Mouse (Mus musculus): ENCODE measurements around the gene Fgfr2. TPM values are rescaled to one million over a fixed set of nuclear protein-coding genes. Genes with fewer than 3 reads are reported as not detected.

Fgfr2 gene
- polyA plus RNA-seq, 1 experiment from 2014 or later: 93.4 TPM

- no peaks in the 10 kb centered on the region for H3K9me3 ChIP-seq (replicated peaks; ENCODE audit: control insufficient read depth, low read length)
- H3K4me2 ChIP-seq (ENCODE audit: low read depth, low read length): no peak overlapping the region
- no peaks in the 10 kb centered on the region for H3K27me3 ChIP-seq (ENCODE audit: control insufficient read depth, insufficient read depth, low read length)
- H3K4me3 ChIP-seq (replicated peaks; ENCODE audit: low read length): no peak overlapping the region
- no peak overlapping the region for H3K9ac ChIP-seq (ENCODE audit: low read length)
- no peak overlapping the region for H3K27ac ChIP-seq (ENCODE audit: low read length)
- 85% methylated on average over 3 of the region's 3 CpGs for WGBS
- peaks cover 13% of the 10 kb centered on the region; the same call in 1 of the 2 replicates for H3K4me1 ChIP-seq (ENCODE audit: control insufficient read depth, insufficient read depth, low read length)
- no peak for ATAC-seq (ENCODE audit: insufficient read depth, low FRiP score)
- no peaks in the 10 kb centered on the region for H3K36me3 ChIP-seq (ENCODE audit: control insufficient read depth, insufficient read depth, low read length)
Measured at GRCm38 (mm10) chr7:132686515-132686914, 436.6 kb downstream of the Fgfr2 start.

- WGBS: 93% methylated on average over 4 of the region's 4 CpGs
- ATAC-seq (ENCODE audit: insufficient read depth, low FRiP score): no peak
- H3K9ac ChIP-seq (ENCODE audit: low read length): no peak overlapping the region
- H3K4me2 ChIP-seq (ENCODE audit: low read depth, low read length): no peak overlapping the region
- no peak overlapping the region for H3K27ac ChIP-seq (ENCODE audit: low read length)
- no peaks in the 10 kb centered on the region for H3K36me3 ChIP-seq (ENCODE audit: control insufficient read depth, insufficient read depth, low read length)
- H3K9me3 ChIP-seq (replicated peaks; ENCODE audit: control insufficient read depth, low read length): no peaks in the 10 kb centered on the region
- peaks cover 13% of the 10 kb centered on the region; the same call in 1 of the 2 replicates for H3K4me1 ChIP-seq (ENCODE audit: control insufficient read depth, insufficient read depth, low read length)
- H3K27me3 ChIP-seq (ENCODE audit: control insufficient read depth, insufficient read depth, low read length): no peaks in the 10 kb centered on the region
- H3K4me3 ChIP-seq (replicated peaks; ENCODE audit: low read length): no peak overlapping the region
Measured at GRCm38 (mm10) chr7:132683923-132684322, 439.2 kb downstream of the Fgfr2 start.

- Histone ChIP-seq H3K4me2 (ENCODE audit: low read depth, low read length) (no peak overlapping the region), H3K9me3 (replicated peaks; ENCODE audit: control insufficient read depth, low read length) (no peaks in the 10 kb centered on the region), H3K4me1 (ENCODE audit: control insufficient read depth, insufficient read depth, low read length) (peaks cover 5% of the 10 kb centered on the region; the same call in 1 of the 2 replicates), H3K36me3 (ENCODE audit: control insufficient read depth, insufficient read depth, low read length) (no peaks in the 10 kb centered on the region), H3K9ac (ENCODE audit: low read length) (no peak overlapping the region), H3K4me3 (replicated peaks; ENCODE audit: low read length) (no peak overlapping the region), H3K27ac (ENCODE audit: low read length) (no peak overlapping the region), H3K27me3 (ENCODE audit: control insufficient read depth, insufficient read depth, low read length) (no peaks in the 10 kb centered on the region)
- 78% methylated on average over 3 of the region's 3 CpGs for whole genome bisulfite sequencing
- ATAC-seq (ENCODE audit: insufficient read depth, low FRiP score): no peak
Measured at GRCm38 (mm10) chr7:132682901-132683300, 440.2 kb downstream of the Fgfr2 start.

GRCm38 (mm10) chr7:132682336-132682735, 440.8 kb downstream of the Fgfr2 start:
- 93% methylated on average over 3 of the region's 3 CpGs for WGBS
- Histone ChIP-seq H3K9ac (ENCODE audit: low read length) (no peak overlapping the region), H3K4me2 (ENCODE audit: low read depth, low read length) (no peak overlapping the region), H3K27me3 (ENCODE audit: control insufficient read depth, insufficient read depth, low read length) (no peaks in the 10 kb centered on the region), H3K9me3 (replicated peaks; ENCODE audit: control insufficient read depth, low read length) (no peaks in the 10 kb centered on the region), H3K36me3 (ENCODE audit: control insufficient read depth, insufficient read depth, low read length) (no peaks in the 10 kb centered on the region), H3K27ac (ENCODE audit: low read length) (no peak overlapping the region), H3K4me3 (replicated peaks; ENCODE audit: low read length) (no peak overlapping the region), H3K4me1 (ENCODE audit: control insufficient read depth, insufficient read depth, low read length) (no peaks in the 10 kb centered on the region)
- ATAC-seq (ENCODE audit: insufficient read depth, low FRiP score): no peak

- no peaks in the 10 kb centered on the region for H3K27me3 ChIP-seq (ENCODE audit: control insufficient read depth, insufficient read depth, low read length)
- no peaks in the 10 kb centered on the region for H3K9me3 ChIP-seq (replicated peaks; ENCODE audit: control insufficient read depth, low read length)
- 96% methylated on average over 1 of the region's 1 CpGs for WGBS
- H3K36me3 ChIP-seq (ENCODE audit: control insufficient read depth, insufficient read depth, low read length): no peaks in the 10 kb centered on the region
- no peak overlapping the region for H3K9ac ChIP-seq (ENCODE audit: low read length)
- no peak overlapping the region for H3K4me2 ChIP-seq (ENCODE audit: low read depth, low read length)
- no peak for ATAC-seq (ENCODE audit: insufficient read depth, low FRiP score)
- H3K27ac ChIP-seq (ENCODE audit: low read length): no peak overlapping the region
- H3K4me3 ChIP-seq (replicated peaks; ENCODE audit: low read length): no peak overlapping the region
- no peaks in the 10 kb centered on the region for H3K4me1 ChIP-seq (ENCODE audit: control insufficient read depth, insufficient read depth, low read length)
Measured at GRCm38 (mm10) chr7:132681831-132682230, 441.3 kb downstream of the Fgfr2 start.

- ATAC-seq (ENCODE audit: insufficient read depth, low FRiP score): no peak
- no peaks in the 10 kb centered on the region for H3K27me3 ChIP-seq (ENCODE audit: control insufficient read depth, insufficient read depth, low read length)
- H3K9me3 ChIP-seq (replicated peaks; ENCODE audit: control insufficient read depth, low read length): no peaks in the 10 kb centered on the region
- no peak overlapping the region for H3K4me2 ChIP-seq (ENCODE audit: low read depth, low read length)
- H3K9ac ChIP-seq (ENCODE audit: low read length): no peak overlapping the region
- H3K4me1 ChIP-seq (ENCODE audit: control insufficient read depth, insufficient read depth, low read length): no peaks in the 10 kb centered on the region
- H3K36me3 ChIP-seq (ENCODE audit: control insufficient read depth, insufficient read depth, low read length): no peaks in the 10 kb centered on the region
- WGBS: 89% methylated on average over 11 of the region's 11 CpGs
- no peak overlapping the region for H3K27ac ChIP-seq (ENCODE audit: low read length)
- no peak overlapping the region for H3K4me3 ChIP-seq (replicated peaks; ENCODE audit: low read length)
Measured at GRCm38 (mm10) chr7:132681296-132681695, 441.9 kb downstream of the Fgfr2 start.

- no peak overlapping the region for H3K9ac ChIP-seq (ENCODE audit: low read length)
- WGBS: 68% methylated on average over 6 of the region's 6 CpGs
- H3K4me1 ChIP-seq (ENCODE audit: control insufficient read depth, insufficient read depth, low read length): no peaks in the 10 kb centered on the region
- H3K27me3 ChIP-seq (ENCODE audit: control insufficient read depth, insufficient read depth, low read length): no peaks in the 10 kb centered on the region
- no peak overlapping the region for H3K4me3 ChIP-seq (replicated peaks; ENCODE audit: low read length)
- H3K4me2 ChIP-seq (ENCODE audit: low read depth, low read length): no peak overlapping the region
- no peak for ATAC-seq (ENCODE audit: insufficient read depth, low FRiP score)
- H3K9me3 ChIP-seq (replicated peaks; ENCODE audit: control insufficient read depth, low read length): no peaks in the 10 kb centered on the region
- H3K36me3 ChIP-seq (ENCODE audit: control insufficient read depth, insufficient read depth, low read length): no peaks in the 10 kb centered on the region
- no peak overlapping the region for H3K27ac ChIP-seq (ENCODE audit: low read length)
Measured at GRCm38 (mm10) chr7:132679549-132679948, 443.6 kb downstream of the Fgfr2 start.

- Histone ChIP-seq H3K4me2 (ENCODE audit: low read depth, low read length) (no peak overlapping the region), H3K4me1 (ENCODE audit: control insufficient read depth, insufficient read depth, low read length) (no peaks in the 10 kb centered on the region), H3K9me3 (replicated peaks; ENCODE audit: control insufficient read depth, low read length) (no peaks in the 10 kb centered on the region), H3K27me3 (ENCODE audit: control insufficient read depth, insufficient read depth, low read length) (no peaks in the 10 kb centered on the region), H3K27ac (ENCODE audit: low read length) (no peak overlapping the region), H3K4me3 (replicated peaks; ENCODE audit: low read length) (no peak overlapping the region), H3K36me3 (ENCODE audit: control insufficient read depth, insufficient read depth, low read length) (no peaks in the 10 kb centered on the region), H3K9ac (ENCODE audit: low read length) (no peak overlapping the region)
- no peak for ATAC-seq (ENCODE audit: insufficient read depth, low FRiP score)
- WGBS: 72% methylated on average over 4 of the region's 4 CpGs
Measured at GRCm38 (mm10) chr7:132679117-132679516, 444.0 kb downstream of the Fgfr2 start.

- no peak overlapping the region for H3K27ac ChIP-seq (ENCODE audit: low read length)
- H3K4me2 ChIP-seq (ENCODE audit: low read depth, low read length): no peak overlapping the region
- no peak overlapping the region for H3K9ac ChIP-seq (ENCODE audit: low read length)
- peaks cover 8% of the 10 kb centered on the region; the same call in 1 of the 2 replicates for H3K4me1 ChIP-seq (ENCODE audit: control insufficient read depth, insufficient read depth, low read length)
- H3K4me3 ChIP-seq (replicated peaks; ENCODE audit: low read length): no peak overlapping the region
- ATAC-seq (ENCODE audit: insufficient read depth, low FRiP score): no peak
- WGBS: 76% methylated on average over 2 of the region's 2 CpGs
- H3K36me3 ChIP-seq (ENCODE audit: control insufficient read depth, insufficient read depth, low read length): no peaks in the 10 kb centered on the region
- no peaks in the 10 kb centered on the region for H3K9me3 ChIP-seq (replicated peaks; ENCODE audit: control insufficient read depth, low read length)
- H3K27me3 ChIP-seq (ENCODE audit: control insufficient read depth, insufficient read depth, low read length): no peaks in the 10 kb centered on the region
Measured at GRCm38 (mm10) chr7:132675922-132676321, 447.2 kb downstream of the Fgfr2 start.

All from stomach, embryonic 16.5 days (tissue).